Mouse (Mus musculus) embryonic facial prominence, embryonic 15.5 days (tissue): Measurements from ENCODE around the gene Traf4. TPM values are rescaled to one million over a fixed set of nuclear protein-coding genes. Genes with fewer than 3 reads are reported as not detected.
A peak's percentile ranks its signal among the peaks of the same experiment; 100 is the strongest.

Source experiments
- ATAC-seq: fragments of 200-750 bp; cut with Nextera tagmentation; 2 replicates; pipeline ENCODE4 v1.8.0; 2017; ENCODE audit warnings: low read depth, moderate TSS enrichment; ENCODE audit not compliant: insufficient number of reproducible peaks, low FRiP score, low TSS enrichment
- H3K27ac ChIP-seq: fragments of 300-500 bp; sonication (generic); replicated peaks from 2 replicates; pipeline ENCODE4 v1.5.1; 2015; ENCODE audit warnings: mild to moderate bottlenecking, inconsistent platforms
- H3K27me3 ChIP-seq: fragments of 300-500 bp; sonication (generic); 2 replicates; pipeline ENCODE4 v1.6.1; 2015; ENCODE audit warnings: inconsistent platforms
- H3K36me3 ChIP-seq: fragments of 300-500 bp; sonication (generic); 2 replicates; pipeline ENCODE4 v1.6.1; 2015; ENCODE audit warnings: mild to moderate bottlenecking, inconsistent platforms
- H3K4me1 ChIP-seq: fragments of 300-500 bp; sonication (generic); 2 replicates; pipeline ENCODE4 v1.6.1; 2015; ENCODE audit warnings: inconsistent platforms
- H3K4me2 ChIP-seq: fragments of 300-500 bp; sonication (generic); replicated peaks from 2 replicates; pipeline ENCODE4 v1.6.1; 2015; ENCODE audit warnings: mild to moderate bottlenecking, inconsistent platforms
- H3K4me3 ChIP-seq: fragments of 300-500 bp; sonication (generic); replicated peaks from 2 replicates; pipeline ENCODE4 v1.5.1; 2015; ENCODE audit warnings: mild to moderate bottlenecking, inconsistent platforms
- H3K9ac ChIP-seq: fragments of 300-500 bp; sonication (generic); 2 replicates; pipeline ENCODE4 v1.6.1; 2015; ENCODE audit warnings: inconsistent platforms
- H3K9me3 ChIP-seq: fragments of 300-500 bp; sonication (generic); replicated peaks from 2 replicates; pipeline ENCODE4 v1.6.1; 2016; ENCODE audit warnings: inconsistent platforms
- WGBS: fragments of 180-500 bp; shearing (Covaris S2); methylation state at CpG from one replicate; pipeline ENCODE4 v1.1.7; 2015; 5-methylcytosine and 5-hydroxymethylcytosine counted together
- polyA plus RNA-seq: library from polyadenylated mRNA; unstranded; fragments of >200 nt; fragmentation: Nextera tagmentation; extraction: Ambion mirVana; gene quantifications from 2 replicates; pipeline ENCODE4 v1.2.1, GENCODE M21; 2015

Gene Traf4
- polyA plus RNA-seq, 1 experiment from 2014 or later = 89.3 TPM

- Histone ChIP-seq H3K4me1 (peaks cover 60% of the 10 kb centered on the region), H3K27me3 (no peaks in the 10 kb centered on the region), H3K36me3 (peaks cover 35% of the 10 kb centered on the region), H3K9ac (peak overlapping the region; percentile 99), H3K27ac (peak overlapping the region; percentile 96), H3K4me2 (peak overlapping the region; percentile 89), H3K9me3 (no peaks in the 10 kb centered on the region), H3K4me3 (peak overlapping the region; percentile 94)
- under 1% methylated on average over 22 of the region's 22 CpGs for WGBS
- ATAC-seq = peak; percentile 64
Observed at GRCm38 (mm10) chr11:78163681-78164603, 1.4 kb downstream of the Traf4 start.

DNA sequence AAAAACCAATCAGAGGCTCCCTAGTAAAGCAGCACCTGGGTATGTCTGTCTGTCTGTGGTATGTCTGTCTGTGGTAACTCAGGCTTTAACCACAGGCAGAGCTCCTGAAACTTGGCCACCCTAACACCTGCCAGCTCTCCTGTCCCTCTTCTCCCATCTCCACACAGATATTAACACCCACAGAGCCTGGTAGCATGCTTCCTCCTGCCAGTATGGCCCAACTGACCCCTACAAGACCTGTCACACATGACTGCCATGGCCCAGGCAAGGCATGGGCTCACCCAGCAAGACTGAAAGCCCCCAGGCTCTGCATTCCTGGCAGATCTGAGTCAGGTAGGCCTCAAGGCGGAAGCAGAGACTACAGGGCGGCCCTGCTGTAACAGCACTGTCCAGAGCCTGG, 2.3 kb downstream of the Traf4 start:
- no peak for ATAC-seq
- WGBS = 46% methylated on average over 2 of the region's 2 CpGs

DNA sequence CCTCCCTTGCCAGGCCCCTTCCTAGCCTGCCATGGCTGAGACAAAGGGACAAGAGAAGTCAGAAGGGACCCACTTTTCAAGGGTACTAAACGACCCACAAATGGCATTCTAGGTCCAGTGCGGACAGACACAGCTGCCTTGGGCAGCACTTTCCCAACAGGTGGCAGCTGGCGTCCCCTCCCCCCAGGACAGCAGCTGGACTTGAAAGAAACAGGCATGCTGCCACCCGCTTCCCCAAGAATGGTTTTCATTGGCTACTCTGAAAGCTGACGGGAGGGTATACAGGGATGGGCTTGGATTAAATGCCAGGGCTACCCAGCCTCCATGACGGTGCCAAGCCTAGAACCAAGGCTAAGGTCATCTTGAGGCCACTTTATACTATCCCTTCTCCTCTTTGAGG, 2.9 kb downstream of the Traf4 start:
- ATAC-seq = no peak
- Histone ChIP-seq H3K36me3 (peaks cover 48% of the 10 kb centered on the region), H3K27ac (peak overlapping the region; percentile 96)

More for the DNA sequence above, 2.3 kb downstream of the Traf4 start:
- H3K27me3 ChIP-seq = no peaks in the 10 kb centered on the region
- no peaks in the 10 kb centered on the region for H3K9me3 ChIP-seq
- H3K36me3 ChIP-seq = peaks cover 44% of the 10 kb centered on the region
- H3K4me3 ChIP-seq = peak overlapping the region; percentile 94
- H3K4me2 ChIP-seq = peak overlapping the region; percentile 89
- H3K4me1 ChIP-seq = peaks cover 58% of the 10 kb centered on the region
- peak overlapping the region; percentile 96 for H3K27ac ChIP-seq
- peak overlapping the region; percentile 99 for H3K9ac ChIP-seq

GRCm38 (mm10) chr11:78161968-78162367, 3.4 kb downstream of the Traf4 start:
- peak overlapping the region; percentile 89 for H3K4me2 ChIP-seq
- H3K27me3 ChIP-seq = no peaks in the 10 kb centered on the region
- peaks cover 62% of the 10 kb centered on the region for H3K4me1 ChIP-seq
- peaks cover 51% of the 10 kb centered on the region for H3K36me3 ChIP-seq
- no peaks in the 10 kb centered on the region for H3K9me3 ChIP-seq
- ATAC-seq = no peak
- peak overlapping the region; percentile 94; the same call in 1 of the 2 replicates for H3K4me3 ChIP-seq
- 31% methylated on average over 4 of the region's 4 CpGs for WGBS
- peak overlapping the region; percentile 96 for H3K27ac ChIP-seq
- no peak overlapping the region for H3K9ac ChIP-seq

More for the DNA sequence above, 2.9 kb downstream of the Traf4 start:
- H3K4me3 ChIP-seq = peak overlapping the region; percentile 94
- H3K27me3 ChIP-seq = no peaks in the 10 kb centered on the region
- H3K4me1 ChIP-seq = peaks cover 59% of the 10 kb centered on the region
- peak overlapping the region; percentile 5; the same call in 1 of the 2 replicates for H3K9ac ChIP-seq
- H3K4me2 ChIP-seq = peak overlapping the region; percentile 89
- 38% methylated on average over 6 of the region's 6 CpGs for WGBS
- H3K9me3 ChIP-seq = no peaks in the 10 kb centered on the region

- 88% methylated on average over 14 of the region's 14 CpGs for WGBS
- Histone ChIP-seq H3K4me2 (no peak overlapping the region), H3K36me3 (peaks cover 55% of the 10 kb centered on the region), H3K27me3 (no peaks in the 10 kb centered on the region), H3K4me3 (no peak overlapping the region), H3K9ac (no peak overlapping the region), H3K27ac (no peak overlapping the region; the same call in 1 of the 2 replicates), H3K4me1 (peaks cover 56% of the 10 kb centered on the region), H3K9me3 (no peaks in the 10 kb centered on the region)
- no peak for ATAC-seq
Observed at GRCm38 (mm10) chr11:78161169-78161568, 4.2 kb downstream of the Traf4 start.

- ATAC-seq = no peak
- WGBS = 88% methylated on average over 3 of the region's 3 CpGs
- peak overlapping the region; percentile 11; the same call in 1 of the 2 replicates for H3K27ac ChIP-seq
- no peak overlapping the region for H3K4me3 ChIP-seq
- H3K27me3 ChIP-seq = no peaks in the 10 kb centered on the region
- no peak overlapping the region for H3K9ac ChIP-seq
- peaks cover 55% of the 10 kb centered on the region for H3K36me3 ChIP-seq
- H3K9me3 ChIP-seq = no peaks in the 10 kb centered on the region
- no peak overlapping the region for H3K4me2 ChIP-seq
- peaks cover 51% of the 10 kb centered on the region for H3K4me1 ChIP-seq
Observed at GRCm38 (mm10) chr11:78160675-78161074, 4.7 kb downstream of the Traf4 start.

DNA sequence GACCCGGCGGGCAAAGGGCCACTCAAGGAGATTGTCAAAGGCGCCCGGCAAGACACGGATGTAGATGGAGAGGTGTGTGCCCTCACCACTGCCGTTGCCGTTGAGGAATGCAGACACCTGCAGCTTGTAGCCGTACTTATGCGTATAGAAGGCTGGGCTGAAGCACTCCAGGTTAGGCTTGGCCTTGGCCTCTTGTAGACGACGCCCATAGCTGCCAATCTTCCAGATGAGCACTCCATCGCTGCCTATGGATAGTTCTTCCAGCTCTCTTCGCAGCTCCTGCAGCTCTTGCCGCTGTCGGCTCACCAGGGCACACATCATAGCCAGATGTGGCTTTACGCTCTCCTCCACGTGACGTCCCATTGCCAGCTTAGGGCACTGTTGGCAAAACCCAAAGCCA, 5.2 kb downstream of the Traf4 start:
- 78% methylated on average over 18 of the region's 18 CpGs for WGBS
- Histone ChIP-seq H3K27me3 (no peaks in the 10 kb centered on the region), H3K9me3 (no peaks in the 10 kb centered on the region), H3K4me3 (no peak overlapping the region), H3K36me3 (peaks cover 55% of the 10 kb centered on the region), H3K9ac (no peak overlapping the region), H3K4me1 (peaks cover 50% of the 10 kb centered on the region), H3K4me2 (no peak overlapping the region), H3K27ac (peak overlapping the region; percentile 11; the same call in 1 of the 2 replicates)
- ATAC-seq = no peak

- no peak for ATAC-seq
- Histone ChIP-seq H3K27ac (0 out of 2 replicates have a peak overlapping the region, but pooled peaks have one; percentile 11), H3K4me1 (peaks cover 50% of the 10 kb centered on the region)
Observed at GRCm38 (mm10) chr11:78159557-78159956, 5.8 kb downstream of the Traf4 start.

GRCm38 (mm10) chr11:78159096-78159495, 6.3 kb downstream of the Traf4 start:
- no peak for ATAC-seq
- no peak overlapping the region for H3K4me2 ChIP-seq
- no peak overlapping the region for H3K9ac ChIP-seq
- no peak overlapping the region for H3K27ac ChIP-seq
- H3K36me3 ChIP-seq = peaks cover 64% of the 10 kb centered on the region
- H3K4me3 ChIP-seq = no peak overlapping the region
- 28% methylated on average over 2 of the region's 2 CpGs for WGBS
- H3K9me3 ChIP-seq = no peaks in the 10 kb centered on the region
- H3K4me1 ChIP-seq = peaks cover 52% of the 10 kb centered on the region
- no peaks in the 10 kb centered on the region for H3K27me3 ChIP-seq

More at GRCm38 (mm10) chr11:78159557-78159956, 5.8 kb downstream of the Traf4 start:
- Histone ChIP-seq H3K27me3 (no peaks in the 10 kb centered on the region), H3K9me3 (no peaks in the 10 kb centered on the region), H3K4me2 (no peak overlapping the region), H3K4me3 (no peak overlapping the region), H3K9ac (no peak overlapping the region), H3K36me3 (peaks cover 59% of the 10 kb centered on the region)
- WGBS = 70% methylated on average over 7 of the region's 7 CpGs

GRCm38 (mm10) chr11:78156156-78156699, 9.2 kb downstream of the Traf4 start:
- Histone ChIP-seq H3K36me3 (peaks cover 59% of the 10 kb centered on the region), H3K9ac (no peak overlapping the region), H3K4me3 (no peak overlapping the region), H3K9me3 (no peaks in the 10 kb centered on the region), H3K4me2 (no peak overlapping the region), H3K4me1 (peaks cover 48% of the 10 kb centered on the region), H3K27me3 (no peaks in the 10 kb centered on the region), H3K27ac (no peak overlapping the region)
- ATAC-seq = no peak
- WGBS = 57% methylated on average over 6 of the region's 6 CpGs

- H3K27ac ChIP-seq = peak overlapping the region; percentile 39
- 62% methylated on average over 5 of the region's 5 CpGs for WGBS
- H3K4me3 ChIP-seq = no peak overlapping the region
- H3K36me3 ChIP-seq = peaks cover 59% of the 10 kb centered on the region
- H3K4me2 ChIP-seq = no peak overlapping the region
- no peaks in the 10 kb centered on the region for H3K27me3 ChIP-seq
- no peaks in the 10 kb centered on the region for H3K9me3 ChIP-seq
- no peak overlapping the region for H3K9ac ChIP-seq
- no peak for ATAC-seq
- peaks cover 43% of the 10 kb centered on the region for H3K4me1 ChIP-seq
Observed at GRCm38 (mm10) chr11:78155674-78156073, 9.7 kb downstream of the Traf4 start.
